Mouse (Mus musculus): Measurements from ENCODE around the gene Tgfbr2. TPM values are rescaled to one million over a fixed set of nuclear protein-coding genes. Genes with fewer than 3 reads are reported as not detected.

The Tgfbr2 gene
- polyA plus RNA-seq, 1 experiment from 2014 or later, result 33.8 TPM

DNA sequence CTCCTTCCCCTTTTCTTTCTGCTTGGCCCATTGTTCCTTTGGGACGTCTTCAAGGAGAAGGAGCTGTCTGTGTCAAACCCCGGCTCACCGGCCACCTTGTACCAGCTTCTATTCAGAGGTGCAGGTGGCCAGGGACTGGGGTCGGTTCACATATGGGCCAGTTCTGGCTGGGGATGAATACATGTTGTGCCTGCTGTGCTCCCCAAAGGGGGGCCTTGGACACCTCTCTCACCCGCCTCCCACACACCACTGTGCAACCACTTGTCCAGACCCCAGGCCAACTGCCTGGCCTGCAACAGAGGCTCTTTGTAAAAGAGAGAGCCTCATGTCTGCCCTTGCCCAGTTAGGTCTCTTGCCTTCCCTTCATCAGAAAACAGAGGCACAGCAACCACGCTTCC lies 75.6 kb downstream of the Tgfbr2 start:
- Histone ChIP-seq H3K36me3 (ENCODE audit: control insufficient read depth, insufficient read depth, low read length) (peaks cover 4% of the 10 kb centered on the region; the same call in 1 of the 2 replicates), H3K27me3 (ENCODE audit: control insufficient read depth, insufficient read depth, low read length) (no peaks in the 10 kb centered on the region), H3K4me1 (ENCODE audit: control insufficient read depth, insufficient read depth, low read length) (peaks cover 6% of the 10 kb centered on the region; the same call in 1 of the 2 replicates), H3K9ac (ENCODE audit: low read length) (no peak overlapping the region), H3K9me3 (replicated peaks; ENCODE audit: control insufficient read depth, low read length) (no peaks in the 10 kb centered on the region), H3K4me2 (ENCODE audit: low read depth, low read length) (no peak overlapping the region), H3K27ac (ENCODE audit: low read length) (peak overlapping the region; percentile 55), H3K4me3 (replicated peaks; ENCODE audit: low read length) (no peak overlapping the region)
- no peak; the same call in 1 of the 2 replicates for ATAC-seq (ENCODE audit: insufficient read depth, low FRiP score)
- WGBS, result 64% methylated on average over 6 of the region's 6 CpGs

DNA sequence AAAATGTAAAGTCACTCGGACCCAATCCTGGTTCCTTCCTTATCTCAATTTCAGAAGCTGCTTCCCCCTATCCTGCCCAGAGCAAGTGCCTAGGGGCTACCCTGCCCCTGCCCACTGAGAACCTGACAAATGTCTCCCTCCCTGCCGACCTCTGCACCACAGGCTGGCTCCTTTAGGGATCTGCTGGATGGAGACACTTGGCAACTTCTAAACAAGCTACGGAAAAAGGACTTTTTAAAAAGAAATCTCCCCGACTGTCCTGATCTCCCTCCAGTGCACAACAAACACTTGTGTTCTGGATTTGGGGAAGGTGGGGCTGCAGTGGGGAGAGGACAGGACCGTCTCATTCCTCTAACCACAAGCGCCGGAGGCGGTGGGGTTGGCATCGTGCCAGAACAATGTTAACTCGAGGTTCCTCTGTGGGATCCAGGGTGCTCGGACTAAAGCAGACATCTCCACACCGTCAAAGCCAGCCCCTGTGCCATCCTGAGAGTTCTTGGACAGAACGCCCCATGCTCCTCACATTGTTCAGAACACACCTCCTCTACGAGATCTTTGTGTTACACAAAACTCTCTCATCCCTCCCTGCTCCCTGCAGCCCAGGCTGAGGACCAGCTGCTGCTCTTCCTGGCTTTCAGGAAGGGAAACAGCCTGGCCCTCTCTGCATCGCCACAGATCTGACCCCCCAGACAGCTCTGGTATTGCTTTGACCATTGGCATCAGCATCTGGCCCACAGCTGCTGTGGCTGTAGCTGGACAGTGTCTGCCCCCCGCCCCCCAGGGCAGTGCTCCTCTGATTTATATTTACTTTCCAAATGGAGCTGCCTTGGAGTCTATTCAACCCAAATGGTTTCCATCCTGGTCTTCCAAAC lies 76.2 kb downstream of the Tgfbr2 start:
- Histone ChIP-seq H3K36me3 (ENCODE audit: control insufficient read depth, insufficient read depth, low read length) (peaks cover 4% of the 10 kb centered on the region; the same call in 1 of the 2 replicates), H3K4me1 (ENCODE audit: control insufficient read depth, insufficient read depth, low read length) (peaks cover 6% of the 10 kb centered on the region; the same call in 1 of the 2 replicates), H3K9me3 (replicated peaks; ENCODE audit: control insufficient read depth, low read length) (no peaks in the 10 kb centered on the region), H3K27me3 (ENCODE audit: control insufficient read depth, insufficient read depth, low read length) (no peaks in the 10 kb centered on the region), H3K27ac (ENCODE audit: low read length) (peak overlapping the region; percentile 55), H3K9ac (ENCODE audit: low read length) (no peak overlapping the region), H3K4me3 (replicated peaks; ENCODE audit: low read length) (no peak overlapping the region), H3K4me2 (ENCODE audit: low read depth, low read length) (no peak overlapping the region)
- WGBS, result 35% methylated on average over 16 of the region's 16 CpGs
- ATAC-seq (ENCODE audit: insufficient read depth, low FRiP score), result peak; percentile 89

DNA sequence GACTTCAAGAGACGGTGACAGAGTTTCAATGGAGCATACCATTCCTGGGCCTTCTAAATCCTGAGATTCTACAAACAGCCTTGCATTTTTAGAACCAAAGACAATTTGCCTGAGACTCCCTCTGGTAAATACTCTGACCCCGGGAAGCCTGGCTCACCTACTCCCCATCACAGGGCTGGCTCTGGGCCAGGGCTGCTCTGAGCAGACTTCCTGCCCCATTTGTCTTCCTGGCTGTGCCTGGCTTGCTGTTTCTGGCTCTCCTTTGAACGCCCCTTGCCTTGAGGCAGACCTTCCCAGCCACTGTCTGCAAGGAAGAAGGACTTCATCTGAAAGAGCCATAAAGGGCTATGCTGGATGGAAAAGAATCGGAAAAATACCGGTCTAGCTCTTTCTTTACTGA lies 83.2 kb downstream of the Tgfbr2 start:
- Histone ChIP-seq H3K9ac (ENCODE audit: low read length) (no peak overlapping the region), H3K9me3 (replicated peaks; ENCODE audit: control insufficient read depth, low read length) (no peaks in the 10 kb centered on the region), H3K36me3 (ENCODE audit: control insufficient read depth, insufficient read depth, low read length) (no peaks in the 10 kb centered on the region), H3K27ac (ENCODE audit: low read length) (peak overlapping the region; percentile 22; the same call in 1 of the 2 replicates), H3K27me3 (ENCODE audit: control insufficient read depth, insufficient read depth, low read length) (no peaks in the 10 kb centered on the region), H3K4me3 (replicated peaks; ENCODE audit: low read length) (no peak overlapping the region), H3K4me1 (ENCODE audit: control insufficient read depth, insufficient read depth, low read length) (no peaks in the 10 kb centered on the region), H3K4me2 (ENCODE audit: low read depth, low read length) (no peak overlapping the region)
- 39% methylated on average over 5 of the region's 5 CpGs for WGBS
- no peak for ATAC-seq (ENCODE audit: insufficient read depth, low FRiP score)

DNA sequence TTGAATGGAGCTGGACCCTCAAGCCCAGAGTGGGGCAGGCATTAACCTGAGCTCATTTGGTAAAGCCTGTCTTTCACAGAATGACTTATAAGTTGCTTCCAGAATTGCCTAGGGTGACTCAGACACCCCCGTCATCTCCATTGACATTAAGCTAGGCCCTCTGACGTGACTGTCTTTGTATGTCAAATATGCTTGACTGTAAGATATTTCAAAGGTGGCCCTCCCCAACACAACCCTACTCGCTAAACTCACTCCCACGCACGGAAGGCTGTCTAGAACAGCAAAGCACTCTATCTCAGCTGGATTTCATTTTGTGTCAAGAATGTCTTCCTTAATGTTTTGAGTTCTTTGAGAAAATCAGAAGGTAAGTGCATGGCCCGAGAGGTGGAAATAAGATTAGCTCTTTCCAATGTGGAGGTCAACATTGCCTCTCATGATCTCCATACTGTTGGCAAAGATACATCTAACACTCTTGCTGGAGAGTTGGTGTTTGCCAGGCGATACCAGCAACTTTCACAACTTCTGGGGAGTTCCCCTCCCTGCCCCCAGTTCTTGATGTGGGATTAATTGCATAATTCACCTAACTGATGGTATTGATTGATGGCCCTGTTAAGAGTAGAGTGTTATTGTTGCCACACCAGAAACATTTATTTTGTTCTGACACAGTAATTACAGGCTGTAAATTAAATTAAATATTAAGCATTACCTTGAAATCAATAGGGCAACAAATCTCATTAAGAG lies 83.9 kb downstream of the Tgfbr2 start:
- Histone ChIP-seq H3K27ac (ENCODE audit: low read length) (no peak overlapping the region), H3K4me2 (ENCODE audit: low read depth, low read length) (no peak overlapping the region), H3K9me3 (replicated peaks; ENCODE audit: control insufficient read depth, low read length) (no peaks in the 10 kb centered on the region), H3K4me3 (replicated peaks; ENCODE audit: low read length) (no peak overlapping the region), H3K36me3 (ENCODE audit: control insufficient read depth, insufficient read depth, low read length) (no peaks in the 10 kb centered on the region), H3K9ac (ENCODE audit: low read length) (no peak overlapping the region), H3K4me1 (ENCODE audit: control insufficient read depth, insufficient read depth, low read length) (no peaks in the 10 kb centered on the region), H3K27me3 (ENCODE audit: control insufficient read depth, insufficient read depth, low read length) (no peaks in the 10 kb centered on the region)
- WGBS, result 77% methylated on average over 7 of the region's 7 CpGs
- ATAC-seq (ENCODE audit: insufficient read depth, low FRiP score), result no peak

DNA sequence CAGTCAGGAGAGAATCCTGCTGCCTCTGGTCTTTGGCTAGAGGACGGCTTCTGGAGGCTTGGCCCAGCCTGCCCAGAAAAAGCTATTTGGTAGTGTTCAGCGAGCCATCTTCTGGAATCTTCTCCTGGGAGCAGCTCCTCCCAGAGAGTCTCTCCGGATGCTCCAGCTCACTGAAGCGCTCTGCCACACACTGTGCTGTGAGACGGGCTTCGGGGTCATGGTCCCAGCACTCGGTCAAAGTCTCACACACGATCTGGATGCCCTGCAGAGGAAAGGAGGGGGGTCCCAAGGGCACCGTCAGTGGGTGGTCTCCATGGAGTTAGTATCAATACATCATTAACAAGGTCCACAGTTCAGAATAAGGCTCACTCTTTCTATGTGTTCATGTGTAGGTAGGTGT lies 84.9 kb downstream of the Tgfbr2 start:
- Histone ChIP-seq H3K36me3 (ENCODE audit: control insufficient read depth, insufficient read depth, low read length) (no peaks in the 10 kb centered on the region), H3K9ac (ENCODE audit: low read length) (no peak overlapping the region), H3K27me3 (ENCODE audit: control insufficient read depth, insufficient read depth, low read length) (no peaks in the 10 kb centered on the region), H3K27ac (ENCODE audit: low read length) (no peak overlapping the region), H3K9me3 (replicated peaks; ENCODE audit: control insufficient read depth, low read length) (no peaks in the 10 kb centered on the region), H3K4me1 (ENCODE audit: control insufficient read depth, insufficient read depth, low read length) (no peaks in the 10 kb centered on the region), H3K4me3 (replicated peaks; ENCODE audit: low read length) (no peak overlapping the region), H3K4me2 (ENCODE audit: low read depth, low read length) (no peak overlapping the region)
- ATAC-seq (ENCODE audit: insufficient read depth, low FRiP score), result no peak
- WGBS, result 87% methylated on average over 9 of the region's 9 CpGs

DNA sequence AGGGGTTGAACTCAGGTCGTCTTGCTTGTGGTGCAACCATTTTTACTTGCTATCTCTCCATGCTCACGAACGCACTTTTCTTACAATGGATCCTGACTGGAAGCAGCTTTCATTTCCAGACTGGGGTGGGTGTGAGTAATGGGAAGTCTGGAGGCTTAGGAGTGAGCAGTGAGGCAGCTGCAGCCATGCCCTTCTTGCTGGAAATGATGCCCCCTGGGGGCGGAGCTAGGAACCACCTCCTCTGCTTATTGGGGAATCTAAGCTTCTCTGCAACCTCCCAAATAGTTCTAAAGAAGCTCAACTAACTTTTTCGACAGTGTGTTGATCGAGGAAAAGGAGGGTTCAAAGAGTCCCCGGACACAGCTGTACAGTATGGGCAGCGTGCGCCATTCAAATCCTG lies 86.2 kb downstream of the Tgfbr2 start:
- no peaks in the 10 kb centered on the region for H3K27me3 ChIP-seq (ENCODE audit: control insufficient read depth, insufficient read depth, low read length)
- no peak overlapping the region for H3K4me3 ChIP-seq (replicated peaks; ENCODE audit: low read length)
- no peak for ATAC-seq (ENCODE audit: insufficient read depth, low FRiP score)
- H3K27ac ChIP-seq (ENCODE audit: low read length), result no peak overlapping the region
- H3K4me1 ChIP-seq (ENCODE audit: control insufficient read depth, insufficient read depth, low read length), result no peaks in the 10 kb centered on the region
- H3K9ac ChIP-seq (ENCODE audit: low read length), result no peak overlapping the region
- no peaks in the 10 kb centered on the region for H3K9me3 ChIP-seq (replicated peaks; ENCODE audit: control insufficient read depth, low read length)
- no peak overlapping the region for H3K4me2 ChIP-seq (ENCODE audit: low read depth, low read length)
- no peaks in the 10 kb centered on the region for H3K36me3 ChIP-seq (ENCODE audit: control insufficient read depth, insufficient read depth, low read length)
- whole genome bisulfite sequencing, result 85% methylated on average over 9 of the region's 9 CpGs

DNA sequence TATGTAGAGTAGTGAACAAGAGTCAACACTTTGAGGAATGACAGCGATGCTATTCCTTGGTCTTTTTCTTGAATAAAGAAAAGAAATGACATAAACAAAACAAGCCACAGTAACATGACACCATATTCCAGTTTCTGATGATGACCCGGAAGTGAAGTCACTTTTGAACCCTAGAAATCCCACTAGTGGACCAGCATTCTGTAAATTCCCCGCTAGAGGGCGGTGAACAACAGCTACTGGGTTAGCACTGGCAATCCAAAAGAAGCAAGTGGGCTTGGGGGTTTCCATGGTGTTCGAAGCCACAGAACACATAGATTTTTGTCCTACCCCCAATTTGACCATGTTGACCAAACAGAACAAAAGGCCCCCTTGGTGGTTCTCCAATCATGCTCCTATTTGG lies 87.3 kb downstream of the Tgfbr2 start:
- no peaks in the 10 kb centered on the region for H3K9me3 ChIP-seq (replicated peaks; ENCODE audit: control insufficient read depth, low read length)
- H3K4me2 ChIP-seq (ENCODE audit: low read depth, low read length), result no peak overlapping the region
- H3K4me1 ChIP-seq (ENCODE audit: control insufficient read depth, insufficient read depth, low read length), result no peaks in the 10 kb centered on the region
- H3K27me3 ChIP-seq (ENCODE audit: control insufficient read depth, insufficient read depth, low read length), result no peaks in the 10 kb centered on the region
- H3K36me3 ChIP-seq (ENCODE audit: control insufficient read depth, insufficient read depth, low read length), result no peaks in the 10 kb centered on the region
- H3K27ac ChIP-seq (ENCODE audit: low read length), result no peak overlapping the region
- H3K4me3 ChIP-seq (replicated peaks; ENCODE audit: low read length), result no peak overlapping the region
- WGBS, result 28% methylated on average over 5 of the region's 5 CpGs
- H3K9ac ChIP-seq (ENCODE audit: low read length), result no peak overlapping the region
- no peak for ATAC-seq (ENCODE audit: insufficient read depth, low FRiP score)

DNA sequence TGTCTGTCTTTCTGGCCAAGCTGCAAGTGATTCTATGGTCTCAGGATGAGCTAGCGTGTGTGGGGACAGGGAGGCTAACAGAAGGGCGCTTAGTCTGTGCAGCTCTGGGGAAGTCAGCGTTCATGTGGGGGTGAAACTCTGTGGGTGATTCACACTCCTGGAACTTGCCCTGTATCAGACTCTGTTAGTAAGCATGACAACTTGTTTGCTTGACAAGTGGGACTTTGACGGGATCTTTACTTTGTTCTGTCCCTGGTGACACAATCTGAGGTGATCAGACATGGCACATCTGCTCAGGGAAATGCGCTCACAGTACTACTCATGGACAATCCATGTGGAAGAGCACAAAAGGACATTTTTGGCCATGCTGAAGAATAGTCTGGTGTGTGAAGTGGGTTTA lies 87.9 kb downstream of the Tgfbr2 start:
- whole genome bisulfite sequencing, result 82% methylated on average over 5 of the region's 5 CpGs
- Histone ChIP-seq H3K27me3 (ENCODE audit: control insufficient read depth, insufficient read depth, low read length) (no peaks in the 10 kb centered on the region), H3K4me1 (ENCODE audit: control insufficient read depth, insufficient read depth, low read length) (no peaks in the 10 kb centered on the region), H3K9ac (ENCODE audit: low read length) (no peak overlapping the region), H3K36me3 (ENCODE audit: control insufficient read depth, insufficient read depth, low read length) (no peaks in the 10 kb centered on the region), H3K4me3 (replicated peaks; ENCODE audit: low read length) (no peak overlapping the region), H3K4me2 (ENCODE audit: low read depth, low read length) (no peak overlapping the region), H3K27ac (ENCODE audit: low read length) (no peak overlapping the region), H3K9me3 (replicated peaks; ENCODE audit: control insufficient read depth, low read length) (no peaks in the 10 kb centered on the region)
- no peak for ATAC-seq (ENCODE audit: insufficient read depth, low FRiP score)

DNA sequence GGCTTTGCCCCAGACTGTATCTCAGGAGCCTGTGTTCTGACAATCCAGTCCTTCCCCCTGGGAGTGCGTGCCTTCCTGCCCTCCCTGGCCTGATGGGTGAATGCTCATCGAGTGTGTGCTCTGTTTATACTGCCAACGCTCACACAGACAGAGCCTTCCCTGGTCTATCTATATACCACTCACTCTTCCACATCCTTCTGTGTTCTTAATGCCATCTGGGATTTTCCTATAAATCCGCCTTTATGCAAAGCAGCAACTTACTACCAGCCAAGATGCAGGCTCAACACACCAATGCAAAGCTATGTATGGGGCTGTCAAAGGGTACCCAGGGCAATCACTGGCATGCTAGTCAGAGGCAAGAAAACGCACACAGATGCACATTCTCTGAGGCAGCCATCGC lies 89.2 kb downstream of the Tgfbr2 start:
- ATAC-seq (ENCODE audit: insufficient read depth, low FRiP score), result no peak
- WGBS, result 82% methylated on average over 6 of the region's 6 CpGs

More for the DNA sequence above, 89.2 kb downstream of the Tgfbr2 start:
- no peaks in the 10 kb centered on the region for H3K27me3 ChIP-seq (ENCODE audit: control insufficient read depth, insufficient read depth, low read length)
- no peak overlapping the region for H3K9ac ChIP-seq (ENCODE audit: low read length)
- H3K4me1 ChIP-seq (ENCODE audit: control insufficient read depth, insufficient read depth, low read length), result no peaks in the 10 kb centered on the region
- H3K27ac ChIP-seq (ENCODE audit: low read length), result no peak overlapping the region
- H3K4me3 ChIP-seq (replicated peaks; ENCODE audit: low read length), result no peak overlapping the region
- H3K4me2 ChIP-seq (ENCODE audit: low read depth, low read length), result no peak overlapping the region
- H3K36me3 ChIP-seq (ENCODE audit: control insufficient read depth, insufficient read depth, low read length), result no peaks in the 10 kb centered on the region
- no peaks in the 10 kb centered on the region for H3K9me3 ChIP-seq (replicated peaks; ENCODE audit: control insufficient read depth, low read length)

Data from stomach, embryonic 16.5 days (tissue).